Mouse (Mus musculus): ENCODE measurements around the gene Ablim1. TPM values are rescaled to one million over a fixed set of nuclear protein-coding genes. Genes with fewer than 3 reads are reported as not detected.

The Ablim1 gene
- total and polyA plus RNA-seq, 2 experiments from 2014 or later = 50.7 to 81.2 TPM

DNA sequence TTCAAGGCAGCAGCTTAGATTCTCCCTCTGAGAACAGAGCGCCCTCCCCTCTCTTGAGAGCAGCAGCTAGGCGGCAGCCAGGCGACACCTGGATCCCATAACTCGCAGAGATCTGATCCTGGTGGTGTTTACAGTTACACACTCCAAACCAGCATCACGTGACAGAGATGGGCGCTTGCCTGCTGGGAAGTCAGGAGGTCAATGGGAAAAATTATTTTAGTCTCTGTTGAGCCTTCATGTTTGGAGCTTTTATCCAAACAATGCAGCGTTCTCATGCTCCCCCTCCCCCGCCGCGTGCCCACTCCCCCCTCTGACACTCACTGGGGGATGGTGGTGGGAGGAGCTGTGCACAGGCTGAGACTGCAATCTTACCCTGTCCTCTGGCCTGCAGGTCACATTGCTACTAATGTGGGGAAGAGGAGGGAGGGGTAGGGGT, 317.5 kb downstream of the Ablim1 start:
- WGBS = 5% methylated on average over 10 of the region's 10 CpGs
- Histone ChIP-seq H3K4me2 (ENCODE audit: low read depth, low read length, poor library complexity, severe bottlenecking) (peak overlapping the region; percentile 13), H3K36me3 (ENCODE audit: insufficient read depth, low read length) (no peaks in the 10 kb centered on the region), H3K4me1 (ENCODE audit: insufficient read depth, low read length) (peaks cover 5% of the 10 kb centered on the region; the same call in 1 of the 2 replicates), H3K9ac (replicated peaks; ENCODE audit: low read length, poor library complexity, severe bottlenecking) (0 out of 2 replicates have a peak overlapping the region, but pooled peaks have one; percentile 33), H3K27me3 (ENCODE audit: insufficient read depth, low read length) (no peaks in the 10 kb centered on the region), H3K4me3 (ENCODE audit: low read depth, low read length) (no peak overlapping the region), H3K27ac (ENCODE audit: low read depth, low read length) (peak overlapping the region; percentile 21; the same call in 1 of the 2 replicates), H3K9me3 (ENCODE audit: low read length) (no peaks in the 10 kb centered on the region)
- DNase-seq (ENCODE audit: low spot score) (peak; percentile 59), ATAC-seq (ENCODE audit: low FRiP score) (peak; percentile 74; the same call in 1 of the 2 replicates)
- TF ChIP-seq CTCF (IDR thresholded peaks at IDR 0.05) = peak; percentile 54

- no peaks in the 10 kb centered on the region for H3K36me3 ChIP-seq (ENCODE audit: insufficient read depth, low read length)
- no peak overlapping the region for H3K4me3 ChIP-seq (ENCODE audit: low read depth, low read length)
- 92% methylated on average over 4 of the region's 4 CpGs for WGBS
- H3K9ac ChIP-seq (replicated peaks; ENCODE audit: low read length, poor library complexity, severe bottlenecking) = no peak overlapping the region
- TF ChIP-seq CTCF (IDR thresholded peaks at IDR 0.05) = no peak
- no peak for ATAC-seq (ENCODE audit: low FRiP score)
- H3K27ac ChIP-seq (ENCODE audit: low read depth, low read length) = no peak overlapping the region
- no peaks in the 10 kb centered on the region for H3K27me3 ChIP-seq (ENCODE audit: insufficient read depth, low read length)
- no peaks in the 10 kb centered on the region for H3K9me3 ChIP-seq (ENCODE audit: low read length)
- peaks cover 13% of the 10 kb centered on the region; the same call in 1 of the 2 replicates for H3K4me1 ChIP-seq (ENCODE audit: insufficient read depth, low read length)
- no peak overlapping the region for H3K4me2 ChIP-seq (ENCODE audit: low read depth, low read length, poor library complexity, severe bottlenecking)
- DNase-seq (ENCODE audit: low spot score) = no peak
Measured at GRCm38 (mm10) chr19:56995441-56995840, 319.3 kb downstream of the Ablim1 start.

DNA sequence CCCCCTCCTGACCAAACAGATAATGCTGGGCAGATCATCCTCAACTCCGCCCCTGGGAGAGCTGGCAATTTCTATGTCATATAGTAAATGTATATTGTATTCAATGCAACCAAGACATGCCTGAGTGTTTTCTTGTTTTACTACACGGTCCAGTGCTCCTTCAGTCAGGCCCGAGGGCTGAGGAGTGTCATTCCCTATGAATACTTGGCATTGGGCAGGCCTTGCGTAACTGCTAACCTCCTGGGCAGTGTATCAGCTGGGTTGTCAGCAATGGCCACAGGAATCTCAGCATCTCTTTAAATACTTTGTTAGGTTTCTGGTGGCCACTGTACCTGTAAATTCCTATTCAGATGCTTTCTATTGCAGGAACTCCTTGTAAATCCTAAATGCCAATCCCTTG, 320.1 kb downstream of the Ablim1 start:
- H3K27ac ChIP-seq (ENCODE audit: low read depth, low read length) = no peak overlapping the region; the same call in 1 of the 2 replicates
- DNase-seq (ENCODE audit: low spot score) (no peak), ATAC-seq (ENCODE audit: low FRiP score) (no peak)
- no peaks in the 10 kb centered on the region; the same call in 1 of the 2 replicates for H3K27me3 ChIP-seq (ENCODE audit: insufficient read depth, low read length)
- WGBS = 64% methylated on average over 4 of the region's 4 CpGs
- H3K4me2 ChIP-seq (ENCODE audit: low read depth, low read length, poor library complexity, severe bottlenecking) = no peak overlapping the region
- no peak for TF ChIP-seq CTCF (IDR thresholded peaks at IDR 0.05)
- no peak overlapping the region for H3K4me3 ChIP-seq (ENCODE audit: low read depth, low read length)
- no peaks in the 10 kb centered on the region for H3K9me3 ChIP-seq (ENCODE audit: low read length)
- no peak overlapping the region for H3K9ac ChIP-seq (replicated peaks; ENCODE audit: low read length, poor library complexity, severe bottlenecking)
- H3K36me3 ChIP-seq (ENCODE audit: insufficient read depth, low read length) = no peaks in the 10 kb centered on the region
- H3K4me1 ChIP-seq (ENCODE audit: insufficient read depth, low read length) = peaks cover 13% of the 10 kb centered on the region; the same call in 1 of the 2 replicates

DNA sequence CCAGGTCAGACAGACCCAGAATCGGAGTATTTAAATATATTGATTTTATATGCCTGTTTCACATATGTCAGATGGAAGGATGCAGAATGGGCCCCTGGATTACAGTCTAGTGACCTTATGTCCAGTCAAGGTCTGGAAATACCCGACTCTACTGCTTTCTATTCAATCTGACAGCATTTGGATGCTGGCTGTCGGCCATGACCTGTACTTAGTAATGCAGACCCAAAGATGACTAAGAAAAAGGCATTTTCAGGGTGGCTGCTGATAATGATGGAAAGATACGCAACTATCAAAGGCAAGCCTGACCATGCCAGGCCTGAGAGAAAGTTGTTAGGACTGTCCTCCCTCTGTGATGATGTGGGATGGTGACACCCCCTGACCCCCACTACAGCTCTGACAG, 321.0 kb downstream of the Ablim1 start:
- Histone ChIP-seq H3K9ac (replicated peaks; ENCODE audit: low read length, poor library complexity, severe bottlenecking) (no peak overlapping the region), H3K36me3 (ENCODE audit: insufficient read depth, low read length) (no peaks in the 10 kb centered on the region), H3K27me3 (ENCODE audit: insufficient read depth, low read length) (no peaks in the 10 kb centered on the region; the same call in 1 of the 2 replicates), H3K27ac (ENCODE audit: low read depth, low read length) (no peak overlapping the region), H3K9me3 (ENCODE audit: low read length) (no peaks in the 10 kb centered on the region), H3K4me3 (ENCODE audit: low read depth, low read length) (no peak overlapping the region), H3K4me2 (ENCODE audit: low read depth, low read length, poor library complexity, severe bottlenecking) (no peak overlapping the region), H3K4me1 (ENCODE audit: insufficient read depth, low read length) (peaks cover 13% of the 10 kb centered on the region; the same call in 1 of the 2 replicates)
- ATAC-seq (ENCODE audit: low FRiP score) (no peak), DNase-seq (ENCODE audit: low spot score) (no peak)
- WGBS = 77% methylated on average over 4 of the region's 4 CpGs
- TF ChIP-seq CTCF (IDR thresholded peaks at IDR 0.05) = no peak

- Histone ChIP-seq H3K36me3 (ENCODE audit: insufficient read depth, low read length) (no peaks in the 10 kb centered on the region), H3K9ac (replicated peaks; ENCODE audit: low read length, poor library complexity, severe bottlenecking) (no peak overlapping the region), H3K27ac (ENCODE audit: low read depth, low read length) (no peak overlapping the region), H3K4me2 (ENCODE audit: low read depth, low read length, poor library complexity, severe bottlenecking) (no peak overlapping the region), H3K9me3 (ENCODE audit: low read length) (no peaks in the 10 kb centered on the region), H3K4me1 (ENCODE audit: insufficient read depth, low read length) (peaks cover 13% of the 10 kb centered on the region; the same call in 1 of the 2 replicates), H3K27me3 (ENCODE audit: insufficient read depth, low read length) (no peaks in the 10 kb centered on the region; the same call in 1 of the 2 replicates), H3K4me3 (ENCODE audit: low read depth, low read length) (no peak overlapping the region)
- no peak for TF ChIP-seq CTCF (IDR thresholded peaks at IDR 0.05)
- DNase-seq (ENCODE audit: low spot score) (no peak), ATAC-seq (ENCODE audit: low FRiP score) (no peak)
- 61% methylated on average over 8 of the region's 8 CpGs for WGBS
Measured at GRCm38 (mm10) chr19:56992978-56993545, 321.7 kb downstream of the Ablim1 start.

GRCm38 (mm10) chr19:56990367-56991111, 324.2 kb downstream of the Ablim1 start:
- H3K27ac ChIP-seq (ENCODE audit: low read depth, low read length) = 0 out of 2 replicates have a peak overlapping the region, but pooled peaks have one; percentile 32
- ATAC-seq (ENCODE audit: low FRiP score) = peak; percentile 63; the same call in 1 of the 2 replicates
- DNase-seq (ENCODE audit: low spot score) = peak; percentile 64

More at GRCm38 (mm10) chr19:56990367-56991111, 324.2 kb downstream of the Ablim1 start:
- WGBS = 14% methylated on average over 14 of the region's 14 CpGs
- peak overlapping the region; percentile 12 for H3K4me2 ChIP-seq (ENCODE audit: low read depth, low read length, poor library complexity, severe bottlenecking)
- no peak overlapping the region for H3K9ac ChIP-seq (replicated peaks; ENCODE audit: low read length, poor library complexity, severe bottlenecking)
- H3K4me3 ChIP-seq (ENCODE audit: low read depth, low read length) = no peak overlapping the region
- TF ChIP-seq CTCF (IDR thresholded peaks at IDR 0.05) = no peak
- no peaks in the 10 kb centered on the region for H3K36me3 ChIP-seq (ENCODE audit: insufficient read depth, low read length)
- H3K27me3 ChIP-seq (ENCODE audit: insufficient read depth, low read length) = no peaks in the 10 kb centered on the region; the same call in 1 of the 2 replicates
- H3K9me3 ChIP-seq (ENCODE audit: low read length) = no peaks in the 10 kb centered on the region
- H3K4me1 ChIP-seq (ENCODE audit: insufficient read depth, low read length) = 0 out of 2 replicates have a peak, but pooled peaks cover 8% of the 10 kb centered on the region
